Mouse (Mus musculus): ENCODE results near the gene Commd9.

DNA sequence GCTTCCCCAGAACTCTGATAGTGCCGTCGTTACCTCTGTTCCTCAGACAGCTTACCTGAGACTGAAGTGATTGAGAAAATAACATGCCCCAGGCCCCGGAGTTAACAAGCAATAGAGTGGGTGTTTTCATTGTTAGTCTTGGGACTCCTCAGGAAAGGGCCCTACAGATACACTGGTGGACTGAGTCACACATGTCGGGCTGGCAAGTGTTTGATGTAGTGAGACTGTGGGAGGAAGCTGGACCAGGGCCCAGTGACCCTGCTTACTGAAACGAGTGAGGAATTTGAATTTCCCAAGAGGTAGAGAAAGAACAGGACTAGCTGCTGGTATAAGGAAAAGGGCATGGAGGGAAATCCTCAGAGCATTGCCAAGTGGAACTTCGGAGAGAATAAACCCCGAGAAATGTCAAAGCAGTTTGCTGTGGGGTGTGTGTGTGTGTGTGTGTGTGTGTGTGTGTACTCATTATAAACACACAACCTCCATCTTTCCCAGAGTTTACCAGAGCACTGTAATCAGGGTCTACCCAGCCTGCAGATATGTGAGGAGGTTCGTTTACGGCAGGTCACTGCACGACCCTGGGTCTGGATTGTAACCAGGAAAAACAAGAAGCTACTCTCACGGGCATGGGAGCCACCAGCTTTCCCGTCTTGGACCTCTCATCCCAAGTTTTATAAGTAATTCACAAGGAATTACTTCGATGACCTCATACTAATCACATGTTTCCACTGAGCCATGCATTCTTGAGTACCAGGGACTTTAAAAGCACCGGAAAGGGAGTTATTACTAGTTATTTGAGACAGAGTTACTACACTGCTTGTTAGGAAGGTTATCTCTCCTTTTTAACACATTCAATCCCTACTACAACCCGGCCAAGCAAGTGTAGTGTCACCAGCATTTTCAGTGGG lies 23.6 kb upstream of the Commd9 start:
- no peak for TF ChIP-seq CTCF (IDR thresholded peaks at IDR 0.05; ENCODE audit: low read depth)
- TF ChIP-seq EP300 (IDR thresholded peaks at IDR 0.05; ENCODE audit: low read depth), result no peak
